ENCODE assay signal across 8 mouse cellular contexts in the genomic region with DNA sequence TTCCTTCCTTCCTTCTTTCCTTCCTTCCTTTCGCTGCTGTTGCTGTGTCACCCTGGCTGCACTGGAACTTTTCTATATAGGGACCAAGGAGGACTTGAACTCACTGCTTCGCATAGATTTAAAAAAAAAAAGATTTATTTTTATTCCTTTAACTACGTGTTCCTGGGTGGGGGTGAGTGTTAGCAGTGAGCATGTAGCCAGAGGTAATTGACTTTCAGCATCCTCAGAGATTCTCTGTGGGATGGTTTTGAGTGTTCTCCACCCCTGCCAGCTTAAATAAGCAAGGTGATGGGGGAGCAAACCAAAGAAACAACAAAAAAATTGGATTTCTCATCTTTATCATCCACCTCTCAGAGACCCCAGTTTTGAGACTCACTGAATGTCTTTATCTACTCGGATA. TPM values are rescaled to one million over a fixed set of nuclear protein-coding genes. Genes with fewer than 3 reads are reported as not detected.
DNase-seq lines count a peak whose midpoint lies in the region; ATAC-seq and TF ChIP-seq lines count a peak whose summit lies in the region.

No protein-coding gene starts in this region.

- no peak overlapping the region for H3K4me3 ChIP-seq in left cerebral cortex, adult 2 months
- H3K4me3 ChIP-seq in embryonic facial prominence, embryonic 15.5 days (replicated peaks), result peak overlapping the region; percentile 96
- H3K4me3 ChIP-seq in intestine, embryonic 16.5 days (ENCODE audit: low read length), result peak overlapping the region; percentile 94
- peak overlapping the region; percentile 52 for H3K4me3 ChIP-seq in myocyte

- intact Hi-C loops in left cerebral cortex, adult 2 months (cut with DNase I), result loop anchor here (1.0 to 10.0 kb wide), 4 partner anchors 57 to 185 kb away; partner anchors contain the start of gene Snrnp35

- no peak for DNase-seq in left cerebral cortex, adult 2 months (ENCODE audit: extremely low spot score in 1 of 2, low spot score in 2 of 2)
- DNase-seq in left cerebral cortex, adult 9 months (ENCODE audit: low spot score in 2 of 2), result no peak
- DNase-seq in testis, postnatal 14 days (ENCODE audit: low spot score), result no peak
- DNase-seq in adrenal gland, adult (ENCODE audit: inconsistent age in 2 of 2, low spot score in 1 of 2), result no peak
- DNase-seq in layer of hippocampus, adult 8-10 months (ENCODE audit: low spot score in 2 of 2), result no peak

- no peak overlapping the region for H3ac ChIP-seq in myocyte (ENCODE audit: control insufficient read depth, insufficient read length)

- ATAC-seq in embryonic facial prominence, embryonic 15.5 days (ENCODE audit: insufficient number of reproducible peaks, low FRiP score, low TSS enrichment, low read depth), result no peak
- no peak for ATAC-seq in intestine, embryonic 16.5 days

- H3K9me3 ChIP-seq in embryonic facial prominence, embryonic 15.5 days (replicated peaks), result no peaks in the 10 kb centered on the region
- H3K9me3 ChIP-seq in intestine, embryonic 16.5 days (ENCODE audit: control insufficient read depth, low read length), result no peaks in the 10 kb centered on the region

- no peak for TF ChIP-seq POLR2A in myocyte (IDR thresholded peaks at IDR 0.05; ENCODE audit: insufficient read length, low read depth)

- no peaks in the 10 kb centered on the region for H3K27me3 ChIP-seq in embryonic facial prominence, embryonic 15.5 days
- H3K27me3 ChIP-seq in intestine, embryonic 16.5 days (replicated peaks; ENCODE audit: control insufficient read depth, insufficient read depth, low read length), result no peaks in the 10 kb centered on the region
- H3K27me3 ChIP-seq in myocyte (ENCODE audit: control insufficient read depth, insufficient read depth, insufficient read length), result no peaks in the 10 kb centered on the region

- H3K9ac ChIP-seq in embryonic facial prominence, embryonic 15.5 days, result no peak overlapping the region
- peak overlapping the region; percentile 94; the same call in 1 of the 2 replicates for H3K9ac ChIP-seq in intestine, embryonic 16.5 days (ENCODE audit: low read depth, low read length)

- peaks cover 17% of the 10 kb centered on the region for H3K36me3 ChIP-seq in embryonic facial prominence, embryonic 15.5 days
- H3K36me3 ChIP-seq in intestine, embryonic 16.5 days (ENCODE audit: control insufficient read depth, insufficient read depth, low read length), result 0 out of 2 replicates have a peak, but pooled peaks cover 3% of the 10 kb centered on the region
- H3K36me3 ChIP-seq in myocyte (ENCODE audit: control insufficient read depth, insufficient read depth), result peaks cover 15% of the 10 kb centered on the region

- peak overlapping the region; percentile 48 for H3K27ac ChIP-seq in left cerebral cortex, adult 2 months
- peak overlapping the region; percentile 89; the same call in 1 of the 2 replicates for H3K27ac ChIP-seq in embryonic facial prominence, embryonic 15.5 days (replicated peaks)
- no peak overlapping the region for H3K27ac ChIP-seq in intestine, embryonic 16.5 days (ENCODE audit: low read length)

- peaks cover 41% of the 10 kb centered on the region for H3K79me2 ChIP-seq in myocyte (ENCODE audit: control insufficient read depth, insufficient read depth)

- 73% methylated on average over 4 of the region's 4 CpGs for WGBS in embryonic facial prominence, embryonic 15.5 days
- 76% methylated on average over 4 of the region's 4 CpGs for WGBS in intestine, embryonic 16.5 days

- peaks cover 18% of the 10 kb centered on the region for H3K4me1 ChIP-seq in embryonic facial prominence, embryonic 15.5 days
- H3K4me1 ChIP-seq in intestine, embryonic 16.5 days (ENCODE audit: control insufficient read depth, insufficient read depth, low read length), result peaks cover 12% of the 10 kb centered on the region

- H3K4me2 ChIP-seq in embryonic facial prominence, embryonic 15.5 days (replicated peaks), result peak overlapping the region; percentile 43
- H3K4me2 ChIP-seq in intestine, embryonic 16.5 days (ENCODE audit: low read depth, low read length), result peak overlapping the region; percentile 55
- H3K4me2 ChIP-seq in myocyte (ENCODE audit: low read depth), result peak overlapping the region; percentile 72

- TF ChIP-seq CTCF in left cerebral cortex, adult 2 months (IDR thresholded peaks at IDR 0.05), result no peak

TF ChIP-seq in myocyte, 11 proteins besides CTCF, POLR2A, EP300 and RAD21:
- TF ChIP-seq MAX (IDR thresholded peaks at IDR 0.05; ENCODE audit: low read depth) (no peak), REST (IDR thresholded peaks at IDR 0.05; ENCODE audit: insufficient read depth, insufficient read length) (no peak), TCF3 (IDR thresholded peaks at IDR 0.05; ENCODE audit: insufficient read length, low read depth) (no peak), CEBPB (IDR thresholded peaks at IDR 0.05; ENCODE audit: insufficient read depth, poor library complexity, severe bottlenecking) (no peak), SRF (IDR thresholded peaks at IDR 0.05; ENCODE audit: control insufficient read depth, insufficient read length, low read depth) (no peak), E2F4 (IDR thresholded peaks at IDR 0.05; ENCODE audit: insufficient read depth) (no peak), MYOG (IDR thresholded peaks at IDR 0.05; ENCODE audit: control insufficient read depth in 1 of 3, insufficient read depth in 1 of 3, insufficient read length in 2 of 3, low read depth in 2 of 3) (no peak), POLR2AphosphoS2 (IDR thresholded peaks at IDR 0.05; ENCODE audit: insufficient read length, low read depth) (no peak), TCF12 (IDR thresholded peaks at IDR 0.05; ENCODE audit: insufficient read depth, poor library complexity, severe bottlenecking) (no peak), USF1 (IDR thresholded peaks at IDR 0.05; ENCODE audit: low read depth) (no peak), MYOD1 (IDR thresholded peaks at IDR 0.05; ENCODE audit: control insufficient read depth in 1 of 3, insufficient read length in 2 of 3, low read depth in 2 of 3) (no peak)

RNA-seq across cellular contexts. Expression of gene Tmed2, which starts 0.6 kb away (rescaled TPM):
- 10 to 100 TPM; 95.4 to 98.9 TPM for total RNA-seq in left cerebral cortex, adult 2 months (2021)
- polyA plus RNA-seq in embryonic facial prominence, embryonic 15.5 days (2015; fragmentation: Nextera tagmentation; extraction: Ambion mirVana), result 566 and 571 TPM in 2 replicates
- polyA plus RNA-seq in intestine, embryonic 16.5 days (2015; fragmentation: Nextera tagmentation; extraction: Ambion mirVana), result 635 and 649 TPM in 2 replicates
- 131 TPM for polyA plus RNA-seq in myocyte (2012; fragmentation: generic; extraction: Trizol)
- 100 to 1,000 TPM; 100 to 117 (median 109) TPM for total RNA-seq in layer of hippocampus, adult 8-10 months (2022)

RNA-seq across cellular contexts. Expression of gene Rilpl1, which starts 8.7 kb away (rescaled TPM):
- 10 to 100 TPM; 84.6 to 84.8 TPM for total RNA-seq in left cerebral cortex, adult 2 months (2021)
- 23.2 and 25.1 TPM in 2 replicates for polyA plus RNA-seq in embryonic facial prominence, embryonic 15.5 days (2015; fragmentation: Nextera tagmentation; extraction: Ambion mirVana)
- 8.6 and 8.8 TPM in 2 replicates for polyA plus RNA-seq in intestine, embryonic 16.5 days (2015; fragmentation: Nextera tagmentation; extraction: Ambion mirVana)
- polyA plus RNA-seq in myocyte (2012; fragmentation: generic; extraction: Trizol), result 43.1 TPM
- 10 to 100 TPM; 67.1 to 69.2 (median 68.8) TPM for total RNA-seq in layer of hippocampus, adult 8-10 months (2022)

RNA-seq across cellular contexts. Expression of gene Ddx55, which starts 12.8 kb away (rescaled TPM):
- total RNA-seq in left cerebral cortex, adult 2 months (2021), result 10 to 100 TPM; 25.8 to 28.3 TPM
- polyA plus RNA-seq in embryonic facial prominence, embryonic 15.5 days (2015; fragmentation: Nextera tagmentation; extraction: Ambion mirVana), result 14.9 and 17.7 TPM in 2 replicates
- 12.5 and 14.5 TPM in 2 replicates for polyA plus RNA-seq in intestine, embryonic 16.5 days (2015; fragmentation: Nextera tagmentation; extraction: Ambion mirVana)
- polyA plus RNA-seq in myocyte (2012; fragmentation: generic; extraction: Trizol), result 5.3 TPM
- total RNA-seq in layer of hippocampus, adult 8-10 months (2022), result 10 to 100 TPM; 27.5 to 36.8 (median 29.6) TPM

RNA-seq across cellular contexts. Expression of gene Eif2b1, which starts 39.0 kb away (rescaled TPM):
- 10 to 100 TPM; 35.1 to 37.7 TPM for total RNA-seq in left cerebral cortex, adult 2 months (2021)
- 66.4 and 72.3 TPM in 2 replicates for polyA plus RNA-seq in embryonic facial prominence, embryonic 15.5 days (2015; fragmentation: Nextera tagmentation; extraction: Ambion mirVana)
- 85.5 and 86.6 TPM in 2 replicates for polyA plus RNA-seq in intestine, embryonic 16.5 days (2015; fragmentation: Nextera tagmentation; extraction: Ambion mirVana)
- 37.6 TPM for polyA plus RNA-seq in myocyte (2012; fragmentation: generic; extraction: Trizol)
- 10 to 100 TPM; 34.2 to 36.9 (median 35.2) TPM for total RNA-seq in layer of hippocampus, adult 8-10 months (2022)

RNA-seq across cellular contexts. Expression of gene Gtf2h3, which starts 39.0 kb away (rescaled TPM):
- 10 to 100 TPM; 26.6 to 28.6 TPM for total RNA-seq in left cerebral cortex, adult 2 months (2021)
- polyA plus RNA-seq in embryonic facial prominence, embryonic 15.5 days (2015; fragmentation: Nextera tagmentation; extraction: Ambion mirVana), result 58.2 and 60.3 TPM in 2 replicates
- 51.2 and 52.2 TPM in 2 replicates for polyA plus RNA-seq in intestine, embryonic 16.5 days (2015; fragmentation: Nextera tagmentation; extraction: Ambion mirVana)
- polyA plus RNA-seq in myocyte (2012; fragmentation: generic; extraction: Trizol), result 25.3 TPM
- total RNA-seq in layer of hippocampus, adult 8-10 months (2022), result 10 to 100 TPM; 28.9 to 36.7 (median 31.6) TPM
